Mouse (Mus musculus): ENCODE measurements around the gene Trim37.

GRCm38 (mm10) chr11:87234743-87235485, 108.0 kb downstream of the Trim37 start:
- no peak for TF ChIP-seq POLR2A (IDR thresholded peaks at IDR 0.05; ENCODE audit: insufficient read depth, low read length)
- TF ChIP-seq CTCF (IDR thresholded peaks at IDR 0.05; ENCODE audit: low read depth, low read length), result no peak

Data from ES-Bruce4 (cell line).